Mouse (Mus musculus) lung, adult 2 months (tissue): ENCODE results near the gene Gm20388. TPM values are rescaled to one million over a fixed set of nuclear protein-coding genes. Genes with fewer than 3 reads are reported as not detected.

Source experiments
- DNase-seq: peaks from one replicate; pipeline ENCODE4 v3.0.0; 2022
- H3K4me1 ChIP-seq: fragments of 200-500 bp; 2 replicates; pipeline ENCODE4 v1.6.1; 2011; ENCODE audit warnings: low read length; ENCODE audit not compliant: control insufficient read depth, insufficient read depth
- H3K4me3 ChIP-seq: fragments of 200-500 bp; replicated peaks from 2 replicates; pipeline ENCODE3; 2011; ENCODE audit warnings: low read depth, mild to moderate bottlenecking, control low read depth, low read length; ENCODE audit errors: extremely low read depth
- CTCF ChIP-seq: fragments of 200-500 bp; IDR thresholded peaks from 2 replicates; pipeline ENCODE4 v1.5.1; 2011; ENCODE audit warnings: mild to moderate bottlenecking, low read length, control low read depth; ENCODE audit not compliant: insufficient read depth
- POLR2A ChIP-seq: fragments of 200-500 bp; IDR thresholded peaks from 2 replicates; pipeline ENCODE4 v1.6.1; 2011; ENCODE audit warnings: low read depth, mild to moderate bottlenecking, control low read depth, low read length, borderline replicate concordance; ENCODE audit errors: extremely low read depth
- WGBS: fragments of 180-500 bp; shearing (Covaris S2); methylation state at CpG from one replicate; pipeline ENCODE4 v1.1.7; 2018; 5-methylcytosine and 5-hydroxymethylcytosine counted together
- polyA plus RNA-seq: library from polyadenylated mRNA; depleted of rRNA; stranded (reverse); fragments of >200 nt; gene quantifications from 2 replicates; pipeline ENCODE4 v1.2.3, GENCODE M21; 2012

The Gm20388 gene
- polyA plus RNA-seq, 1 experiment = 67.8 TPM

- WGBS = 62% methylated on average over 7 of the region's 7 CpGs
- TF ChIP-seq POLR2A (no peak), CTCF (no peak)
Observed at GRCm38 (mm10) chr8:120809050-120809449, 898.4 kb downstream of the Gm20388 start.

GRCm38 (mm10) chr8:120811953-120812352, 901.3 kb downstream of the Gm20388 start:
- TF ChIP-seq CTCF = no peak
- TF ChIP-seq POLR2A = no peak
- no peak overlapping the region for H3K4me3 ChIP-seq
- H3K4me1 ChIP-seq = peaks cover 10% of the 10 kb centered on the region
- 63% methylated on average over 2 of the region's 2 CpGs for WGBS
- no peak for DNase-seq

More at GRCm38 (mm10) chr8:120809050-120809449, 898.4 kb downstream of the Gm20388 start:
- peaks cover 9% of the 10 kb centered on the region for H3K4me1 ChIP-seq
- H3K4me3 ChIP-seq = no peak overlapping the region
- DNase-seq = no peak

GRCm38 (mm10) chr8:120813028-120813427, 902.4 kb downstream of the Gm20388 start:
- WGBS = 22% methylated on average over 2 of the region's 2 CpGs
- TF ChIP-seq CTCF = no peak
- no peak for TF ChIP-seq POLR2A
- H3K4me3 ChIP-seq = no peak overlapping the region
- peaks cover 10% of the 10 kb centered on the region for H3K4me1 ChIP-seq
- DNase-seq = no peak

- no peak for DNase-seq
- TF ChIP-seq CTCF (no peak), POLR2A (no peak)
- WGBS = 59% methylated on average over 7 of the region's 7 CpGs
- Histone ChIP-seq H3K4me3 (no peak overlapping the region), H3K4me1 (peaks cover 10% of the 10 kb centered on the region)
Observed at GRCm38 (mm10) chr8:120813839-120814238, 903.2 kb downstream of the Gm20388 start.

GRCm38 (mm10) chr8:120816371-120816770, 905.7 kb downstream of the Gm20388 start:
- DNase-seq = no peak
- H3K4me1 ChIP-seq = peaks cover 10% of the 10 kb centered on the region
- WGBS = 62% methylated on average over 5 of the region's 5 CpGs
- no peak overlapping the region for H3K4me3 ChIP-seq
- no peak for TF ChIP-seq POLR2A
- TF ChIP-seq CTCF = no peak

- H3K4me3 ChIP-seq = no peak overlapping the region
- no peak for DNase-seq
- H3K4me1 ChIP-seq = peaks cover 3% of the 10 kb centered on the region
- TF ChIP-seq POLR2A (no peak), CTCF (no peak)
Observed at GRCm38 (mm10) chr8:120819906-120820305, 909.3 kb downstream of the Gm20388 start.

- DNase-seq = peak; percentile 52
- TF ChIP-seq CTCF = peak; percentile 33; the same call in 1 of the 2 replicates
- TF ChIP-seq POLR2A = no peak
- peaks cover 3% of the 10 kb centered on the region for H3K4me1 ChIP-seq
- 26% methylated on average over 9 of the region's 9 CpGs for WGBS
- peak overlapping the region; percentile 34 for H3K4me3 ChIP-seq
Observed at GRCm38 (mm10) chr8:120821399-120822170, 910.9 kb downstream of the Gm20388 start.

GRCm38 (mm10) chr8:120823331-120823730, 912.7 kb downstream of the Gm20388 start:
- Histone ChIP-seq H3K4me1 (peaks cover 3% of the 10 kb centered on the region), H3K4me3 (no peak overlapping the region)
- DNase-seq = no peak
- TF ChIP-seq POLR2A (no peak), CTCF (no peak)
- WGBS = 79% methylated on average over 6 of the region's 6 CpGs

GRCm38 (mm10) chr8:120823887-120824286, 913.2 kb downstream of the Gm20388 start:
- no peak overlapping the region for H3K4me3 ChIP-seq
- TF ChIP-seq CTCF (no peak), POLR2A (no peak)
- 69% methylated on average over 8 of the region's 8 CpGs for WGBS
- H3K4me1 ChIP-seq = peaks cover 3% of the 10 kb centered on the region
- DNase-seq = no peak

GRCm38 (mm10) chr8:120824638-120825037, 914.0 kb downstream of the Gm20388 start:
- Histone ChIP-seq H3K4me1 (peaks cover 3% of the 10 kb centered on the region), H3K4me3 (no peak overlapping the region)
- WGBS = 41% methylated on average over 7 of the region's 7 CpGs
- TF ChIP-seq POLR2A = no peak
- no peak for TF ChIP-seq CTCF
- no peak for DNase-seq
